Mouse (Mus musculus): ENCODE measurements around the gene Tes3-ps. TPM values are rescaled to one million over a fixed set of nuclear protein-coding genes. Genes with fewer than 3 reads are reported as not detected.

Gene Tes3-ps
- polyA plus RNA-seq, 1 experiment from 2014 or later, result 0.60 TPM

Other genes with a start within 250 kb of the Tes3-ps start
- gene Susd3, start 244.6 kb upstream of the Tes3-ps start, polyA plus RNA-seq (2014; fragmentation: Nextera tagmentation; extraction: Ambion mirVana), result 1.2 and 1.3 TPM in 2 replicates
- 0.95 and 1.2 TPM in 2 replicates for gene Fgd3, start 173.0 kb upstream of the Tes3-ps start, polyA plus RNA-seq (2014; fragmentation: Nextera tagmentation; extraction: Ambion mirVana)
- 22.9 and 26.0 TPM in 2 replicates for gene Bicd2, start 151.7 kb upstream of the Tes3-ps start, polyA plus RNA-seq (2014; fragmentation: Nextera tagmentation; extraction: Ambion mirVana)
- 13.5 and 14.9 TPM in 2 replicates for gene Ippk, start 72.1 kb upstream of the Tes3-ps start, polyA plus RNA-seq (2014; fragmentation: Nextera tagmentation; extraction: Ambion mirVana)
- 0.13 and 0.39 TPM in 2 replicates for gene Ecm2, start 11.5 kb downstream of the Tes3-ps start, polyA plus RNA-seq (2014; fragmentation: Nextera tagmentation; extraction: Ambion mirVana)
- gene Aspn, start 51.1 kb downstream of the Tes3-ps start, polyA plus RNA-seq (2014; fragmentation: Nextera tagmentation; extraction: Ambion mirVana), result 0.46 and 0.82 TPM in 2 replicates
- gene Omd, start 89.1 kb downstream of the Tes3-ps start, polyA plus RNA-seq (2014; fragmentation: Nextera tagmentation; extraction: Ambion mirVana), result 0.73 and 0.86 TPM in 2 replicates
- gene Ogn, start 114.7 kb downstream of the Tes3-ps start, polyA plus RNA-seq (2014; fragmentation: Nextera tagmentation; extraction: Ambion mirVana), result 17.1 and 17.3 TPM in 2 replicates
- 38.3 and 47.1 TPM in 2 replicates for gene Cenpp, start 159.5 kb downstream of the Tes3-ps start, polyA plus RNA-seq (2014; fragmentation: Nextera tagmentation; extraction: Ambion mirVana)
- 18.2 and 24.6 TPM in 2 replicates for gene Nol8, start 159.8 kb downstream of the Tes3-ps start, polyA plus RNA-seq (2014; fragmentation: Nextera tagmentation; extraction: Ambion mirVana)
- gene Iars, start 188.8 kb downstream of the Tes3-ps start, polyA plus RNA-seq (2014; fragmentation: Nextera tagmentation; extraction: Ambion mirVana), result 96.1 and 98.0 TPM in 2 replicates

All from embryonic facial prominence, embryonic 11.5 days (tissue).